Mouse (Mus musculus) stomach, embryonic 16.5 days (tissue): ENCODE results near the gene Rhcg. TPM values are rescaled to one million over a fixed set of nuclear protein-coding genes. Genes with fewer than 3 reads are reported as not detected.

Source experiments
- ATAC-seq: fragments of 200-750 bp; cut with Nextera tagmentation; 2 replicates; pipeline ENCODE4 v1.8.0; 2017; ENCODE audit warnings: moderate number of reproducible peaks, moderate TSS enrichment; ENCODE audit not compliant: insufficient read depth, low FRiP score
- H3K27ac ChIP-seq: fragments of 300-500 bp; sonication (generic); 2 replicates; pipeline ENCODE4 v1.5.1; 2014; ENCODE audit warnings: low read length
- H3K27me3 ChIP-seq: fragments of 300-500 bp; sonication (generic); 2 replicates; pipeline ENCODE4 v1.6.1; 2014; ENCODE audit warnings: low read length, control low read depth, mixed read lengths; ENCODE audit not compliant: control insufficient read depth, insufficient read depth
- H3K36me3 ChIP-seq: fragments of 300-500 bp; sonication (generic); 2 replicates; pipeline ENCODE4 v1.6.1; 2014; ENCODE audit warnings: low read length; ENCODE audit not compliant: control insufficient read depth, insufficient read depth
- H3K4me1 ChIP-seq: fragments of 300-500 bp; sonication (generic); 2 replicates; pipeline ENCODE4 v1.6.1; 2014; ENCODE audit warnings: low read length, control low read depth, mixed read lengths; ENCODE audit not compliant: control insufficient read depth, insufficient read depth
- H3K4me2 ChIP-seq: fragments of 300-500 bp; sonication (generic); 2 replicates; pipeline ENCODE4 v1.6.1; 2014; ENCODE audit warnings: low read depth, low read length, mixed read lengths
- H3K4me3 ChIP-seq: fragments of 300-500 bp; sonication (generic); replicated peaks from 2 replicates; pipeline ENCODE4 v1.5.1; 2014; ENCODE audit warnings: mild to moderate bottlenecking, low read length
- H3K9ac ChIP-seq: fragments of 300-500 bp; sonication (generic); 2 replicates; pipeline ENCODE4 v1.6.1; 2014; ENCODE audit warnings: low read length
- H3K9me3 ChIP-seq: fragments of 300-500 bp; sonication (generic); replicated peaks from 2 replicates; pipeline ENCODE4 v1.6.1; 2016; ENCODE audit warnings: low read length, control low read depth; ENCODE audit not compliant: control insufficient read depth
- WGBS: fragments of 180-500 bp; shearing (Covaris S2); extraction: QIAGEN DNeasy Blood & Tissue Kit; methylation state at CpG from one replicate; pipeline ENCODE4 v1.1.7; 2014; 5-methylcytosine and 5-hydroxymethylcytosine counted together
- polyA plus RNA-seq: library from polyadenylated mRNA; unstranded; fragments of >200 nt; fragmentation: Nextera tagmentation; extraction: Ambion mirVana; gene quantifications from 2 replicates; pipeline ENCODE4 v1.2.1, GENCODE M21; 2015

The Rhcg gene
- polyA plus RNA-seq, 1 experiment from 2014 or later: 0.35 TPM

GRCm38 (mm10) chr7:79647233-79647632 lies 29.8 kb upstream of the Rhcg start:
- Histone ChIP-seq H3K36me3 (no peaks in the 10 kb centered on the region), H3K4me1 (no peaks in the 10 kb centered on the region), H3K9ac (no peak overlapping the region), H3K4me3 (no peak overlapping the region), H3K4me2 (no peak overlapping the region), H3K27ac (no peak overlapping the region), H3K9me3 (no peaks in the 10 kb centered on the region), H3K27me3 (no peaks in the 10 kb centered on the region)
- no peak for ATAC-seq
- WGBS: 91% methylated on average over 3 of the region's 3 CpGs

- Histone ChIP-seq H3K36me3 (no peaks in the 10 kb centered on the region), H3K9ac (no peak overlapping the region), H3K27ac (no peak overlapping the region), H3K4me1 (no peaks in the 10 kb centered on the region), H3K4me2 (no peak overlapping the region), H3K27me3 (no peaks in the 10 kb centered on the region), H3K4me3 (no peak overlapping the region), H3K9me3 (no peaks in the 10 kb centered on the region)
- 28% methylated on average over 13 of the region's 13 CpGs for WGBS
- no peak for ATAC-seq
Observed at GRCm38 (mm10) chr7:79631773-79632348, 14.4 kb upstream of the Rhcg start.

- Histone ChIP-seq H3K4me2 (no peak overlapping the region), H3K4me1 (no peaks in the 10 kb centered on the region), H3K9ac (no peak overlapping the region), H3K9me3 (no peaks in the 10 kb centered on the region), H3K4me3 (no peak overlapping the region), H3K36me3 (no peaks in the 10 kb centered on the region), H3K27me3 (no peaks in the 10 kb centered on the region), H3K27ac (no peak overlapping the region)
- WGBS: 57% methylated on average over 4 of the region's 4 CpGs
- no peak for ATAC-seq
Observed at GRCm38 (mm10) chr7:79628271-79628913, 10.9 kb upstream of the Rhcg start.

GRCm38 (mm10) chr7:79626170-79626569 lies 8.7 kb upstream of the Rhcg start:
- H3K4me3 ChIP-seq: no peak overlapping the region

GRCm38 (mm10) chr7:79623086-79623485 lies 5.6 kb upstream of the Rhcg start:
- Histone ChIP-seq H3K4me3 (no peak overlapping the region), H3K4me2 (no peak overlapping the region), H3K27me3 (0 out of 2 replicates have a peak, but pooled peaks cover under 1% of the 10 kb centered on the region), H3K9me3 (no peaks in the 10 kb centered on the region), H3K27ac (no peak overlapping the region), H3K4me1 (no peaks in the 10 kb centered on the region), H3K36me3 (no peaks in the 10 kb centered on the region), H3K9ac (no peak overlapping the region)
- no peak for ATAC-seq
- WGBS: 40% methylated on average over 8 of the region's 8 CpGs

More at GRCm38 (mm10) chr7:79626170-79626569, 8.7 kb upstream of the Rhcg start:
- H3K9ac ChIP-seq: no peak overlapping the region
- H3K27me3 ChIP-seq: no peaks in the 10 kb centered on the region
- no peak for ATAC-seq
- WGBS: 80% methylated on average over 5 of the region's 5 CpGs
- H3K9me3 ChIP-seq: no peaks in the 10 kb centered on the region
- H3K36me3 ChIP-seq: no peaks in the 10 kb centered on the region
- no peak overlapping the region for H3K4me2 ChIP-seq
- no peak overlapping the region for H3K27ac ChIP-seq
- no peaks in the 10 kb centered on the region for H3K4me1 ChIP-seq

GRCm38 (mm10) chr7:79619493-79619892 lies 2.0 kb upstream of the Rhcg start:
- Histone ChIP-seq H3K27me3 (peaks cover 33% of the 10 kb centered on the region), H3K36me3 (no peaks in the 10 kb centered on the region), H3K4me1 (no peaks in the 10 kb centered on the region), H3K9ac (no peak overlapping the region), H3K4me3 (no peak overlapping the region), H3K27ac (no peak overlapping the region), H3K4me2 (no peak overlapping the region), H3K9me3 (no peaks in the 10 kb centered on the region)
- ATAC-seq: no peak
- 59% methylated on average over 4 of the region's 4 CpGs for WGBS

GRCm38 (mm10) chr7:79615941-79616340 lies 1.5 kb downstream of the Rhcg start:
- WGBS: 76% methylated on average over 1 of the region's 1 CpGs
- ATAC-seq: no peak
- Histone ChIP-seq H3K27ac (no peak overlapping the region), H3K27me3 (peaks cover 33% of the 10 kb centered on the region), H3K9ac (no peak overlapping the region), H3K4me2 (no peak overlapping the region), H3K36me3 (no peaks in the 10 kb centered on the region), H3K4me3 (no peak overlapping the region), H3K9me3 (no peaks in the 10 kb centered on the region), H3K4me1 (no peaks in the 10 kb centered on the region)

- H3K4me1 ChIP-seq: no peaks in the 10 kb centered on the region
- no peak for ATAC-seq
- H3K9ac ChIP-seq: no peak overlapping the region
- H3K4me3 ChIP-seq: no peak overlapping the region
- H3K27ac ChIP-seq: no peak overlapping the region
- peaks cover 33% of the 10 kb centered on the region for H3K27me3 ChIP-seq
- WGBS: 79% methylated on average over 4 of the region's 4 CpGs
- H3K4me2 ChIP-seq: no peak overlapping the region
- no peaks in the 10 kb centered on the region for H3K36me3 ChIP-seq
- no peaks in the 10 kb centered on the region for H3K9me3 ChIP-seq
Observed at GRCm38 (mm10) chr7:79615008-79615407, 2.4 kb downstream of the Rhcg start.

GRCm38 (mm10) chr7:79613314-79613713 lies 4.1 kb downstream of the Rhcg start:
- 58% methylated on average over 11 of the region's 11 CpGs for WGBS
- no peak overlapping the region for H3K4me2 ChIP-seq
- H3K9ac ChIP-seq: no peak overlapping the region
- no peaks in the 10 kb centered on the region for H3K36me3 ChIP-seq
- H3K4me3 ChIP-seq: no peak overlapping the region
- ATAC-seq: no peak
- no peak overlapping the region for H3K27ac ChIP-seq
- H3K9me3 ChIP-seq: no peaks in the 10 kb centered on the region
- peaks cover 36% of the 10 kb centered on the region for H3K27me3 ChIP-seq
- H3K4me1 ChIP-seq: no peaks in the 10 kb centered on the region
